Mouse (Mus musculus): ENCODE measurements around the gene 9530003J23Rik. TPM values are rescaled to one million over a fixed set of nuclear protein-coding genes. Genes with fewer than 3 reads are reported as not detected.

9530003J23Rik gene
- polyA plus RNA-seq, 1 experiment: not detected

DNA sequence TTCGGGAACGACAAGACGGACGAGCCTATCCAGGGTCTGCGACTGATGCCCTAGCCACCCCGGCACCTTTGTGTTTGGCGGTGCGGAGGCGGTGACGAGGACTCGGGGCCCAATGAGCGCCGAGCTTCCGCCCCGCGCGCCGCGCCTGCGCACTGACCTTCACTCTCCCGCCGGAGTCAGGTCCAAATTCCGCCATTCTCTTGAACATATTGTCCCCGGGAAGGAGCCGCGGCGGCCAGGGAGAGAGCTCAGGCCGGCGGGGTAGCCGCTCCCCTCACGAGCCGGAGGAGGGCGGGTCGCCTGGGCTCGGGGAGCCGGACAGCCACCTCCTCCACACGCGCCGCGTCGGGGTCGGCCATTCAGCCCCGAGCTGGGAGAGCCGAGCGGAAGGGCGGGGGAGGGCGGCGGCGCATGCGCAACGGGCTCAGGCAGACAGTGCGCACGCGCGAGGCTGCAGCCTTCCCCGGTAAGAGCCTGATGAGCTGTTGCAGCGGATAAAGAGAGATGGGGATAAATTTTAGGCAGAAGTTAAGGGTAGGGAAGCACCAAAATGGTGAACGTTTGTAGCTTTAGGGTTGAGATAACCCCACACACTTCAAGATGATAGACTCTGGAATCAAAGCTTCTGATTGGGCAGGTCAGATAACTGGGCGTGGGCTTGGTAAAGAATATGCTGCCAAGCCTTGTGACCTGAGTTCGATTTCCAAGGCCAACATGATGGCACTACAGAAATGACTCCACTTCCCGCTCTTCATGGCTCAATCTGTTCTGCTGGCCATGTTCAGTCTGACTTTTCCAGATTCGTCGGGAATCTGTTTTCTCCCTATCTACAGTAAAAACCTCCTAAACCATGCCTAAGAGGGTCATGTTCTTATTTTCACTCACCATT is 14.2 kb downstream of the 9530003J23Rik start, which contains the start of gene Yeats4:
Yeats4 (minus strand) TSS at position 406 of the 889 bp plus-strand sequence.
- no peak for TF ChIP-seq CTCF (IDR thresholded peaks at IDR 0.05; ENCODE audit: extremely low read depth, insufficient read length, insufficient replicate concordance, low read depth, low read length)
- peak; percentile 35; the same call in 1 of the 2 replicates for TF ChIP-seq POLR2A (IDR thresholded peaks at IDR 0.05; ENCODE audit: low read depth, low read length)
- WGBS: 1% methylated on average over 63 of the region's 63 CpGs
- Histone ChIP-seq H3K36me3 (ENCODE audit: control insufficient read depth, insufficient read depth, low read length) (peaks cover 19% of the 10 kb centered on the region), H3K27ac (ENCODE audit: insufficient read depth, low read depth, low read length) (peak within 1 kb of the TSS; percentile 92), H3K4me1 (ENCODE audit: control insufficient read depth, insufficient read depth, insufficient read length, low read length) (no peaks in the 10 kb centered on the region; the same call in 1 of the 2 replicates), H3K27me3 (ENCODE audit: control insufficient read depth, insufficient read depth, low read length) (no peaks in the 10 kb centered on the region), H3K4me3 (ENCODE audit: low read depth, low read length) (peak within 1 kb of the TSS; percentile 76)

DNA sequence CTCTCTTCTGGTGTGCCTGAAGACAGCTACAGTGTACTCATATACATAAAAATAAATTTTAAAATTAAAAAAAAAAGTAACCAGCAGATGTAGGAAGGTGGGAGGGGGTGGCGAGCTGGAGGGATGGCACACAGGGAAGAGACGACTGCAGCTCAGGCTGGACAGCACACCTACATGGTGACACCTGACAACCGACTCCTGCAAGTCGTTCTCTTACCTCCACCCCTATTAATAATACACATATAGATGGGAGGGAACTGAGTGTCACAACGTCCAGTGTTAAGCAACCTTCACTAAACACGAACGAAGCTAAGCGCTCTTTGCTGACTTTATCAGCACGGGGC is 14.8 kb downstream of the 9530003J23Rik start:
- Histone ChIP-seq H3K36me3 (ENCODE audit: control insufficient read depth, insufficient read depth, low read length) (peaks cover 21% of the 10 kb centered on the region), H3K27me3 (ENCODE audit: control insufficient read depth, insufficient read depth, low read length) (no peaks in the 10 kb centered on the region), H3K27ac (ENCODE audit: insufficient read depth, low read depth, low read length) (no peak overlapping the region), H3K4me1 (ENCODE audit: control insufficient read depth, insufficient read depth, insufficient read length, low read length) (no peaks in the 10 kb centered on the region; the same call in 1 of the 2 replicates), H3K4me3 (ENCODE audit: low read depth, low read length) (peak overlapping the region; percentile 76)
- under 1% methylated on average over 9 of the region's 9 CpGs for WGBS
- TF ChIP-seq CTCF (IDR thresholded peaks at IDR 0.05; ENCODE audit: extremely low read depth, insufficient read length, insufficient replicate concordance, low read depth, low read length) (no peak), POLR2A (IDR thresholded peaks at IDR 0.05; ENCODE audit: low read depth, low read length) (no peak)

DNA sequence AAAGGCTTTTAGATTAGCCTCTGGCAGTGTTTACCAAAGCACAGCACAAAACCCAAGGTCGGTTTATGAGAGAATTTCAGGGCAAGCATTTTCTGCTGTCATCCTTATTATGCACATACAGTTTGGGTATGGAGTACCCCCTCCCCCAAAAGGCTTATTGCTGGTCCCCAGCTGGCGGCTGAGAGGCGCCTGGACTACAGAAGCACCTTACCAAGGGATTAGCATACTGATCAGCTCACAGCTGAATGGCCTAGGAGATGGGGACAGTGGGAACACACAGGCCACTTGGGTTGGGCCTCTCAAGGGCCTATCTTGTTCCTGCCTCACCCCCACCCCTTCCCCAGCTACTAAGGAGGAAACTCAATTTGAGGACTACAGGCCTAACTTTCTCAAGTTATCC is 15.7 kb downstream of the 9530003J23Rik start:
- H3K4me1 ChIP-seq (ENCODE audit: control insufficient read depth, insufficient read depth, insufficient read length, low read length): no peaks in the 10 kb centered on the region; the same call in 1 of the 2 replicates
- TF ChIP-seq POLR2A (IDR thresholded peaks at IDR 0.05; ENCODE audit: low read depth, low read length) (no peak), CTCF (IDR thresholded peaks at IDR 0.05; ENCODE audit: extremely low read depth, insufficient read length, insufficient replicate concordance, low read depth, low read length) (no peak)
- H3K36me3 ChIP-seq (ENCODE audit: control insufficient read depth, insufficient read depth, low read length): peaks cover 27% of the 10 kb centered on the region
- 75% methylated on average over 3 of the region's 3 CpGs for WGBS
- no peaks in the 10 kb centered on the region for H3K27me3 ChIP-seq (ENCODE audit: control insufficient read depth, insufficient read depth, low read length)
- H3K27ac ChIP-seq (ENCODE audit: insufficient read depth, low read depth, low read length): no peak overlapping the region
- no peak overlapping the region for H3K4me3 ChIP-seq (ENCODE audit: low read depth, low read length)

DNA sequence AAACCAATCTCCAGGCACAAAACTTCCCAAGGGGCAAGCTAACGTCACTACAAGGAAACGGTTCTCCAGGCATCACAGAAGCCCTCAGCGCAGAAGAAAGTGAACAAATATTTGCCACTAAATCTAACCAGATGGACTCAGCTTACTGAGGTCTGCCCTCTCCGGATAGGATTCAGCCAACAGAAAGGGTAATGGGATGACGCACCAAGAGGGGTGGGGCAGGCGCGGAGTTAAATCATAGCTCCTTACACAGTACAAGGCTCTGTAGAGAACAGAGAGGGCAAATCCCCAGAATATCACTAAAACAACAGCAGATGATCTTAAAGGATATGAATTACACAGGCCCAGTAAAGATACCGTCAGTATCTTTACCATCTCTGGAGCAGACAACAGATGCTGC is 20.2 kb downstream of the 9530003J23Rik start:
- TF ChIP-seq POLR2A (IDR thresholded peaks at IDR 0.05; ENCODE audit: low read depth, low read length) (no peak), CTCF (IDR thresholded peaks at IDR 0.05; ENCODE audit: extremely low read depth, insufficient read length, insufficient replicate concordance, low read depth, low read length) (no peak)
- Histone ChIP-seq H3K36me3 (ENCODE audit: control insufficient read depth, insufficient read depth, low read length) (peaks cover 54% of the 10 kb centered on the region), H3K27ac (ENCODE audit: insufficient read depth, low read depth, low read length) (no peak overlapping the region), H3K4me3 (ENCODE audit: low read depth, low read length) (no peak overlapping the region), H3K27me3 (ENCODE audit: control insufficient read depth, insufficient read depth, low read length) (no peaks in the 10 kb centered on the region), H3K4me1 (ENCODE audit: control insufficient read depth, insufficient read depth, insufficient read length, low read length) (no peaks in the 10 kb centered on the region; the same call in 1 of the 2 replicates)
- WGBS: 95% methylated on average over 8 of the region's 8 CpGs

DNA sequence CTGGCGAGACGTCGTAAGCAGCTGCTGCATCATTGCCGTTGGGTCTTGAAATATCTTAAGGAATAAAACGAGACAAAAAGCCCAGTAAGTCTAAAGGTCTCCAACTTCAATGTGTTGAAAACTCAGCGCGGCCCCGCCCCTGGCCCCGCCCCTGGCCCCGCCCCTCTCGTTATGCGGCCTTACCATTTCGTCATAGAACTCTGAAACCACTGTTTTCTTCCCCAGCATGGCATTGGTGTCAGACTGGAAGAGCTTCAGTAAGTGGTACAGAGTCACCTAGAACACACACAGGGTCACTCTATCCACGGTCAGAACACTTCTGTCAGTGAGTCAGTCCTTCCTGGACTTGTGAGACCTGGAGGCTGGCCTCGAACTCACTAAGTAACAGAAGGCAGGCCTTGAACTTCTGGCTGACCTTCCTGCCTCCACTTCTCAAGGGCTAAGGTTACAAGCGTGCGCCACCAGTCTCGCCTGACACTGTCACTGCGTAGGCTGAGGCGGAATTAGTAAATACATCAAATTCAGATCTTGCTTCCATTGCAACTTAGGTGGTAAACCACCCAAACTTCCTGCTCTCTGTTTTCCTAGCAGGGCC is 21.2 kb downstream of the 9530003J23Rik start:
- H3K27ac ChIP-seq (ENCODE audit: insufficient read depth, low read depth, low read length): no peak overlapping the region
- WGBS: 74% methylated on average over 20 of the region's 20 CpGs
- H3K4me3 ChIP-seq (ENCODE audit: low read depth, low read length): no peak overlapping the region
- peaks cover 56% of the 10 kb centered on the region for H3K36me3 ChIP-seq (ENCODE audit: control insufficient read depth, insufficient read depth, low read length)
- H3K4me1 ChIP-seq (ENCODE audit: control insufficient read depth, insufficient read depth, insufficient read length, low read length): no peaks in the 10 kb centered on the region; the same call in 1 of the 2 replicates
- TF ChIP-seq CTCF (IDR thresholded peaks at IDR 0.05; ENCODE audit: extremely low read depth, insufficient read length, insufficient replicate concordance, low read depth, low read length) (no peak), POLR2A (IDR thresholded peaks at IDR 0.05; ENCODE audit: low read depth, low read length) (no peak)
- H3K27me3 ChIP-seq (ENCODE audit: control insufficient read depth, insufficient read depth, low read length): no peaks in the 10 kb centered on the region

DNA sequence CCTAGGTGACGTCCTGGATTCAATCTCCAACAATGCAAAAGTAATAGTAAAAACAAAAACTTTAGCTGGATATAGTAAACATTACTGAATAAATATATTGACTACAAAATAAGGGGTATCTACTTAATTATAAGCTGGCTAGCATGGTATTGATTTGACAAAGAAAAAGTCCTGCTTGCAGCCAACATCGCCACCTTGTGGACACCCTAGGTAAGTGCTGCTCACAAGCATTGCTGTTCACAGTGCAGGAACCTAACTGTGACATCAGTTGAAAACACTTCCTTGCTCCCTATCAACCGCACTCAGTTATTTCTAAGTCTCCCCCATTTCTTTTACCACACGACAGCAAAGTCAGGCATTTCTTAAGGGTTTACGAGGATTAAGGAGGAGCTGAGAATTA is 21.7 kb downstream of the 9530003J23Rik start:
- 67% methylated on average over 5 of the region's 5 CpGs for WGBS
- H3K4me1 ChIP-seq (ENCODE audit: control insufficient read depth, insufficient read depth, insufficient read length, low read length): no peaks in the 10 kb centered on the region; the same call in 1 of the 2 replicates
- TF ChIP-seq POLR2A (IDR thresholded peaks at IDR 0.05; ENCODE audit: low read depth, low read length): no peak
- TF ChIP-seq CTCF (IDR thresholded peaks at IDR 0.05; ENCODE audit: extremely low read depth, insufficient read length, insufficient replicate concordance, low read depth, low read length): peak; percentile 66; the same call in 1 of the 2 replicates
- H3K27me3 ChIP-seq (ENCODE audit: control insufficient read depth, insufficient read depth, low read length): no peaks in the 10 kb centered on the region
- no peak overlapping the region for H3K4me3 ChIP-seq (ENCODE audit: low read depth, low read length)
- H3K36me3 ChIP-seq (ENCODE audit: control insufficient read depth, insufficient read depth, low read length): peaks cover 53% of the 10 kb centered on the region
- no peak overlapping the region for H3K27ac ChIP-seq (ENCODE audit: insufficient read depth, low read depth, low read length)

GRCm38 (mm10) chr10:117216132-117216495 is 22.4 kb downstream of the 9530003J23Rik start:
- H3K4me1 ChIP-seq (ENCODE audit: control insufficient read depth, insufficient read depth, insufficient read length, low read length): no peaks in the 10 kb centered on the region; the same call in 1 of the 2 replicates
- 86% methylated on average over 9 of the region's 9 CpGs for WGBS
- TF ChIP-seq POLR2A (IDR thresholded peaks at IDR 0.05; ENCODE audit: low read depth, low read length) (no peak), CTCF (IDR thresholded peaks at IDR 0.05; ENCODE audit: extremely low read depth, insufficient read length, insufficient replicate concordance, low read depth, low read length) (no peak)
- no peaks in the 10 kb centered on the region for H3K27me3 ChIP-seq (ENCODE audit: control insufficient read depth, insufficient read depth, low read length)
- peaks cover 48% of the 10 kb centered on the region for H3K36me3 ChIP-seq (ENCODE audit: control insufficient read depth, insufficient read depth, low read length)
- H3K27ac ChIP-seq (ENCODE audit: insufficient read depth, low read depth, low read length): peak overlapping the region; percentile 73; the same call in 1 of the 2 replicates
- no peak overlapping the region for H3K4me3 ChIP-seq (ENCODE audit: low read depth, low read length)

All from small intestine, adult 2 months (tissue).